Mouse (Mus musculus) kidney, embryonic 16.5 days (tissue): ENCODE results near the gene Ugt3a2. TPM values are rescaled to one million over a fixed set of nuclear protein-coding genes. Genes with fewer than 3 reads are reported as not detected.

Source experiments
- ATAC-seq: fragments of 200-750 bp; cut with Nextera tagmentation; 2 replicates; pipeline ENCODE4 v1.8.0; 2017; ENCODE audit warnings: moderate TSS enrichment; ENCODE audit not compliant: low FRiP score, low TSS enrichment
- H3K27ac ChIP-seq: fragments of 300-500 bp; sonication (generic); 2 replicates; pipeline ENCODE4 v1.5.1; 2014; ENCODE audit warnings: low read length
- H3K27me3 ChIP-seq: fragments of 300-500 bp; sonication (generic); 2 replicates; pipeline ENCODE4 v1.6.1; 2014; ENCODE audit warnings: low read length, control low read depth, mixed read lengths; ENCODE audit not compliant: insufficient read depth
- H3K36me3 ChIP-seq: fragments of 300-500 bp; sonication (generic); 2 replicates; pipeline ENCODE4 v1.6.1; 2014; ENCODE audit warnings: low read length, control low read depth, mixed read lengths; ENCODE audit not compliant: insufficient read depth
- H3K4me1 ChIP-seq: fragments of 300-500 bp; sonication (generic); 2 replicates; pipeline ENCODE4 v1.6.1; 2014; ENCODE audit warnings: low read length, control low read depth, mixed read lengths; ENCODE audit not compliant: insufficient read depth
- H3K4me2 ChIP-seq: fragments of 300-500 bp; sonication (generic); replicated peaks from 2 replicates; pipeline ENCODE4 v1.6.1; 2014; ENCODE audit warnings: low read depth, low read length
- H3K4me3 ChIP-seq: fragments of 300-500 bp; sonication (generic); 2 replicates; pipeline ENCODE4 v1.5.1; 2014; ENCODE audit warnings: mild to moderate bottlenecking, low read length
- H3K9ac ChIP-seq: fragments of 300-500 bp; sonication (generic); replicated peaks from 2 replicates; pipeline ENCODE4 v1.6.1; 2014; ENCODE audit warnings: low read length
- H3K9me3 ChIP-seq: fragments of 300-500 bp; sonication (generic); 2 replicates; pipeline ENCODE4 v1.6.1; 2016; ENCODE audit warnings: low read length, control low read depth
- WGBS: fragments of 180-500 bp; shearing (Covaris S2); extraction: QIAGEN DNeasy Blood & Tissue Kit; methylation state at CpG from one replicate; pipeline ENCODE4 v1.1.7; 2014; 5-methylcytosine and 5-hydroxymethylcytosine counted together
- polyA plus RNA-seq: library from polyadenylated mRNA; unstranded; fragments of >200 nt; fragmentation: Nextera tagmentation; extraction: Ambion mirVana; gene quantifications from 2 replicates; pipeline ENCODE4 v1.2.1, GENCODE M21; 2015

Ugt3a2 gene
- polyA plus RNA-seq, 1 experiment from 2014 or later: 2.9 TPM

DNA sequence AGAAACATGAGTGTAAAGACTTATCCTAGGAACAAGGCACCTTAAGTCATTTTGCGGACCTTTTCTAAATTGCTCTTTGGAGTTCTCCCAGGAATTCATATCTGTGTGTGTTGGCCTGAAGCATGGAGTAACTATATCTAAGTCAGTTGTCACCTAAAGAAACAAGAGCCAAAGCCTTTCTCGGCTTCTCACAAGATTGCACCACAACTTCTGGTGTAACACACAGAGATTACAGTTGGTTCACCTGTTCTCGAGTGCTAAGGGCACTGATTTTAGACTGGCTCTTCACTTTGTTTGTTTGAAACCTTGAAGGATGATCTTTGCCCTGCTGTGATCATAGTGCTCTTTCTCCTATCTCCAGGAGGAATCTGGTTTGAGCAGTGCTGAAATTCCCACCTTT, 74.1 kb downstream of the Ugt3a2 start:
- H3K4me1 ChIP-seq: no peaks in the 10 kb centered on the region
- no peaks in the 10 kb centered on the region for H3K27me3 ChIP-seq
- H3K27ac ChIP-seq: no peak overlapping the region
- H3K4me2 ChIP-seq: no peak overlapping the region
- no peaks in the 10 kb centered on the region for H3K36me3 ChIP-seq
- H3K9ac ChIP-seq: no peak overlapping the region
- no peak overlapping the region for H3K4me3 ChIP-seq
- ATAC-seq: no peak
- 94% methylated on average over 3 of the region's 3 CpGs for WGBS
- H3K9me3 ChIP-seq: no peaks in the 10 kb centered on the region

Other genes starting within 250 kb of the Ugt3a2 start
- gene Lmbrd2, start 195.0 kb upstream of the Ugt3a2 start, polyA plus RNA-seq: 3.1 and 3.7 TPM in 2 replicates
- gene Skp2, start 180.1 kb upstream of the Ugt3a2 start, polyA plus RNA-seq: 74.8 and 77.6 TPM in 2 replicates
- gene Ugt3a1, start 58.7 kb upstream of the Ugt3a2 start, polyA plus RNA-seq: 0.13 and 0.49 TPM in 2 replicates
- gene Capsl, start 100.5 kb downstream of the Ugt3a2 start, polyA plus RNA-seq: 1.3 and 1.6 TPM in 2 replicates
- 0.05 and 0.24 TPM in 2 replicates for gene Il7r, start 194.6 kb downstream of the Ugt3a2 start, polyA plus RNA-seq